Mouse (Mus musculus): ENCODE measurements around the gene Nsl1. TPM values are rescaled to one million over a fixed set of nuclear protein-coding genes. Genes with fewer than 3 reads are reported as not detected.

Nsl1 gene
- polyA plus RNA-seq, 1 experiment, result 3.2 TPM

GRCm38 (mm10) chr1:191045264-191045663 is 17.5 kb upstream of the Nsl1 start:
- peaks cover 11% of the 10 kb centered on the region for H3K4me1 ChIP-seq (ENCODE audit: control insufficient read depth)
- no peaks in the 10 kb centered on the region for H3K27me3 ChIP-seq (ENCODE audit: control insufficient read depth)
- no peaks in the 10 kb centered on the region for H3K9me3 ChIP-seq (ENCODE audit: control insufficient read depth, low read length)

GRCm38 (mm10) chr1:191046231-191046824 is 16.5 kb upstream of the Nsl1 start:
- Histone ChIP-seq H3K9me3 (ENCODE audit: control insufficient read depth, low read length) (peaks cover 2% of the 10 kb centered on the region; the same call in 1 of the 2 replicates), H3K4me3 (replicated peaks) (no peak overlapping the region), H3K36me3 (ENCODE audit: control insufficient read depth) (peaks cover 3% of the 10 kb centered on the region), H3K27me3 (ENCODE audit: control insufficient read depth) (no peaks in the 10 kb centered on the region), H3K4me1 (ENCODE audit: control insufficient read depth) (peaks cover 11% of the 10 kb centered on the region)
- TF ChIP-seq GATA1 (IDR thresholded peaks at IDR 0.05; ENCODE audit: low read length), result no peak
- TF ChIP-seq TAL1 (IDR thresholded peaks at IDR 0.05; ENCODE audit: low read length), result no peak

More at GRCm38 (mm10) chr1:191045264-191045663, 17.5 kb upstream of the Nsl1 start:
- H3K36me3 ChIP-seq (ENCODE audit: control insufficient read depth), result no peaks in the 10 kb centered on the region
- no peak overlapping the region for H3K4me3 ChIP-seq (replicated peaks)
- TF ChIP-seq TAL1 (IDR thresholded peaks at IDR 0.05; ENCODE audit: low read length) (no peak), GATA1 (IDR thresholded peaks at IDR 0.05; ENCODE audit: low read length) (no peak)

GRCm38 (mm10) chr1:191053555-191053954 is 9.3 kb upstream of the Nsl1 start:
- Histone ChIP-seq H3K36me3 (ENCODE audit: control insufficient read depth) (peaks cover 30% of the 10 kb centered on the region), H3K9me3 (ENCODE audit: control insufficient read depth, low read length) (peaks cover 2% of the 10 kb centered on the region; the same call in 1 of the 2 replicates), H3K4me3 (replicated peaks) (no peak overlapping the region), H3K27me3 (ENCODE audit: control insufficient read depth) (no peaks in the 10 kb centered on the region), H3K4me1 (ENCODE audit: control insufficient read depth) (peaks cover 25% of the 10 kb centered on the region)
- no peak for TF ChIP-seq GATA1 (IDR thresholded peaks at IDR 0.05; ENCODE audit: low read length)

DNA sequence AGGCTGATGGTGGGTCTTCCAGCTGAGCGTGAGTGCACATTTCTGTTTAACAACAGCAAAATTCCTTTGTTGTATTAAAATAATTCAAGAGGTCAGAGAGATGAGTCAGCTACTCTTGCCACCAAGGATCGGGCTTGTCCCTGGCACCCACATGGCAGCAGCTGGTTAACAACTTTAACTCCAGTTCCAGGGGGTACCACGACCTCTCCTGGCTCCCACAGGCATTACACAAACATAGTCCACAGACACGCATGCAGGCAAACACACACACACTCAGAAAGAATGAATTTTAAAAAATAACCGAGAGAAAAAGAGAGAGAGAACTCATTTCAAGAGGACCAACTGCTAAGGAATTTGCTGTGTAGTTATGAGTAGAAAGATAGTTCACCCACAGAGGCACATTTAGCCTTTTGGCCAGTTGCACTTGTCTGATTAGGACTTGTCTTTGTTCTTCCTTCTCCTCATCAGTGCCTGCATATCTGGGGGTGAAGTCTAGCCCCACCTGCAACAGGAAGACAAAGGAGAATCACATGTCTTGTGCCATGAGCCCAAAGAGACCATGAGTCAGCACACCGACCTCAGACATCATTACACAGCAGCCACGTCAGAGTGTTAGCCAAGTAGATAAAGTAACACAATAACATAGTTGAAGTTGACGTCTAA is 7.8 kb upstream of the Nsl1 start:
- no peak overlapping the region for H3K4me3 ChIP-seq (replicated peaks)
- peaks cover 25% of the 10 kb centered on the region for H3K4me1 ChIP-seq (ENCODE audit: control insufficient read depth)
- no peaks in the 10 kb centered on the region for H3K27me3 ChIP-seq (ENCODE audit: control insufficient read depth)
- H3K9me3 ChIP-seq (ENCODE audit: control insufficient read depth, low read length), result peaks cover 2% of the 10 kb centered on the region; the same call in 1 of the 2 replicates
- no peak for TF ChIP-seq GATA1 (IDR thresholded peaks at IDR 0.05; ENCODE audit: low read length)
- TF ChIP-seq TAL1 (IDR thresholded peaks at IDR 0.05; ENCODE audit: low read length), result no peak
- H3K36me3 ChIP-seq (ENCODE audit: control insufficient read depth), result peaks cover 31% of the 10 kb centered on the region

GRCm38 (mm10) chr1:191055533-191055873 is 7.3 kb upstream of the Nsl1 start:
- Histone ChIP-seq H3K4me1 (ENCODE audit: control insufficient read depth) (peaks cover 25% of the 10 kb centered on the region), H3K4me3 (replicated peaks) (no peak overlapping the region), H3K9me3 (ENCODE audit: control insufficient read depth, low read length) (peaks cover 2% of the 10 kb centered on the region; the same call in 1 of the 2 replicates), H3K36me3 (ENCODE audit: control insufficient read depth) (peaks cover 31% of the 10 kb centered on the region), H3K27me3 (ENCODE audit: control insufficient read depth) (no peaks in the 10 kb centered on the region)
- TF ChIP-seq TAL1 (IDR thresholded peaks at IDR 0.05; ENCODE audit: low read length), result no peak
- TF ChIP-seq GATA1 (IDR thresholded peaks at IDR 0.05; ENCODE audit: low read length), result no peak

DNA sequence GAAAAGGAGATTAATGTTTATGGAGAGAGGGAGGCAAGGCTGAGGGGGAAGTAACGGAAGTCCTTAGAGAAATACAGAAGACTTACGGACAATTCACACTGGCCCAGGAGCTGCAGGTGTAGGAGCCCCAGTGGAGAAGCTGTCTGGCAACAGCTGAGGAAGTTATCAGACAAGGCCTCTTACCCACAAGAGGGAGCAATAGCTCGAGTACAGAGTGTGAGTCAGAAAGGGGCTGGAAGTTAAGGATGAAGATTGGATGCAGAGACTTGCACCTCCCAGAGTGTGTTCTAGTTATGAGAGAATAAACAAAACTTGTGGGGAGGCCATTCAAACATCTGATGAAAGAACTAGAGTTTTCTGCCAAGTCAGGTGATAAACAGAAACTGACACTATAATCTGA is 5.4 kb upstream of the Nsl1 start:
- Histone ChIP-seq H3K4me1 (ENCODE audit: control insufficient read depth) (peaks cover 38% of the 10 kb centered on the region), H3K4me3 (replicated peaks) (no peak overlapping the region), H3K27me3 (ENCODE audit: control insufficient read depth) (no peaks in the 10 kb centered on the region), H3K9me3 (ENCODE audit: control insufficient read depth, low read length) (no peaks in the 10 kb centered on the region), H3K36me3 (ENCODE audit: control insufficient read depth) (peaks cover 23% of the 10 kb centered on the region)
- TF ChIP-seq GATA1 (IDR thresholded peaks at IDR 0.05; ENCODE audit: low read length), result no peak
- no peak for TF ChIP-seq TAL1 (IDR thresholded peaks at IDR 0.05; ENCODE audit: low read length)

DNA sequence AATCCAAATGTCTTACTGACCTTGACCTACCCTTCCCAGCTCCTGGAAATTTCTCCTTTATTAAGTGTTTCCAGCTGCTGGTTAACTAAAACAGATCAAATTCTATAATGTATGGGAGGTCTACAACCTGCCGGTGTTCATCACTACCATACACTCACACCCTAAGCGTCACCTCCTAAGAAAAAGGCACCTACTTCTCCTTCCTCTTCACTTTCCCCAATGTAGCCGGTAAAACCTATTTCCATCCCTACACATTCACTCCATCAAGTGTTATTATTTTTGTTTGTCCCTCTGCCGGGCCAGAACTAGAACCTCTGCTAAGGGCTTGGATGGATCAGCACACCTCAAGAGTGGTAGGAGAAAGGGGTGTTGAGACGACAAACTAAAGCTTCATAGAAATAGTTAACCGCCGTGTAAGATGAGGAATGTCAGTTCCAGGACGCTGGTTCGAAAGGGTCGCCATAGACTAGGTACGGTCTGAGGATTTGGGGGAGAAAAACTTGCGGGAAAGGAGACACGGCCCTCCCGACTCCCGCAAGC is 501 bp upstream of the Nsl1 start:
- peaks cover 35% of the 10 kb centered on the region for H3K36me3 ChIP-seq (ENCODE audit: control insufficient read depth)
- no peaks in the 10 kb centered on the region for H3K27me3 ChIP-seq (ENCODE audit: control insufficient read depth)
- H3K9me3 ChIP-seq (ENCODE audit: control insufficient read depth, low read length), result no peaks in the 10 kb centered on the region
- TF ChIP-seq GATA1 (IDR thresholded peaks at IDR 0.05; ENCODE audit: low read length), result no peak
- TF ChIP-seq TAL1 (IDR thresholded peaks at IDR 0.05; ENCODE audit: low read length), result no peak
- peak overlapping the region; percentile 82 for H3K4me3 ChIP-seq (replicated peaks)
- H3K4me1 ChIP-seq (ENCODE audit: control insufficient read depth), result peaks cover 39% of the 10 kb centered on the region

DNA sequence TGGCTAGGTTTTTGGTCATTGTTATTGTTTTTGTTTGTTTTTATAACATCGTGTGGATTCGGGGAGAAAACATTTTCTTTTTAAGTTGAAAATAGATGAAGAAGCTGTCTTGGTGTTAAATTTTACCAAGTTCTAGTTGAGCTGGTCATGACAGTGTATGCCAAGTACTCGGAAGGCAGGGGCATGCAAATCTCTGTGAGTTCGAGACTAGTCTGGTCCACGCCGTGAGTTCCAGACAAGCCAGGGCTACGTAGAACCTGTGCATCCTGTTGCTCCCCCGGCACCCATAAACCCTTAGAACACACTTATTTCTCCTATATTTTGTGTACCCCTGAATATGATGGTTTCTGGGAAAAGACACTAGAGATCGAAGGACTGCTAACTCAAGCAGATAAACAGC is 888 bp downstream of the Nsl1 start:
- H3K4me1 ChIP-seq (ENCODE audit: control insufficient read depth), result peaks cover 37% of the 10 kb centered on the region
- no peaks in the 10 kb centered on the region for H3K27me3 ChIP-seq (ENCODE audit: control insufficient read depth)
- H3K9me3 ChIP-seq (ENCODE audit: control insufficient read depth, low read length), result no peaks in the 10 kb centered on the region
- TF ChIP-seq GATA1 (IDR thresholded peaks at IDR 0.05; ENCODE audit: low read length), result no peak
- TF ChIP-seq TAL1 (IDR thresholded peaks at IDR 0.05; ENCODE audit: low read length), result no peak
- peak overlapping the region; percentile 82 for H3K4me3 ChIP-seq (replicated peaks)
- peaks cover 41% of the 10 kb centered on the region for H3K36me3 ChIP-seq (ENCODE audit: control insufficient read depth)

DNA sequence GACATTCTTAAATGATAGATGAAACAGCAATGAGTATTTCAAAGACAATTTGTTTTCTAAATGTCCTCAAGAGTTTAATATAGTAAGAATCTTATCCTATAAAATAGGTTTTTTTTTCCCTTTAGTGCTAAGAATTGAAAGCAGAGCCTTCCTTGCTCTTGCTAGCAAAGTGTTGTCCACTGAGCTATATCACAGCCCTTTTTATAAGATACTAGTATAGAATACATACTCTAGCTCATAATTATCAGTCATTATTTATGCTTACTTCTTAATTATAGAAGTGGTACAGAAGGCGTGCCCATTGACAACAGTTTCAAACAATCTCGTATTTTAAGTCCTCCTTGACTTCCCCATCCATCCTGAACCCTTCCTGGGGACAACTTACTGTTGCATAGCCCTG is 1.7 kb downstream of the Nsl1 start:
- Histone ChIP-seq H3K4me1 (ENCODE audit: control insufficient read depth) (peaks cover 37% of the 10 kb centered on the region), H3K27me3 (ENCODE audit: control insufficient read depth) (no peaks in the 10 kb centered on the region), H3K36me3 (ENCODE audit: control insufficient read depth) (peaks cover 50% of the 10 kb centered on the region), H3K9me3 (ENCODE audit: control insufficient read depth, low read length) (no peaks in the 10 kb centered on the region), H3K4me3 (replicated peaks) (peak overlapping the region; percentile 82)
- TF ChIP-seq GATA1 (IDR thresholded peaks at IDR 0.05; ENCODE audit: low read length), result no peak
- TF ChIP-seq TAL1 (IDR thresholded peaks at IDR 0.05; ENCODE audit: low read length), result no peak

Measured in erythroblast, embryonic 14.5 days (primary cell).